Mouse (Mus musculus) liver, adult 2 months (tissue): Measurements from ENCODE around the gene Hist1h1t. TPM values are rescaled to one million over a fixed set of nuclear protein-coding genes. Genes with fewer than 3 reads are reported as not detected.
A peak's percentile ranks its signal among the peaks of the same experiment; 100 is the strongest.
"Not testable (repeated sequence)": the region's sequence is repeated elsewhere in the genome, so short reads cannot be mapped to it uniquely, and the experiment has no call there.

Source experiments
- DNase-seq: peaks from one replicate; pipeline ENCODE4 v3.0.0-alpha.2; 2011; ENCODE audit warnings: low read depth, low spot score; ENCODE audit errors: extremely low read depth
- H3K27ac ChIP-seq: fragments of 200-500 bp; replicated peaks from 2 replicates; pipeline ENCODE4 v1.5.1; 2012; ENCODE audit warnings: low read depth, mild to moderate bottlenecking, control low read depth, inconsistent platforms, low read length; ENCODE audit not compliant: insufficient read depth
- H3K27me3 ChIP-seq: fragments of 200-500 bp; 2 replicates; pipeline ENCODE4 v1.6.1; 2012; ENCODE audit warnings: mild to moderate bottlenecking, moderate library complexity, low read length, inconsistent platforms; ENCODE audit not compliant: control insufficient read depth, insufficient read depth
- H3K36me3 ChIP-seq: fragments of 200-500 bp; 2 replicates; pipeline ENCODE4 v1.6.1; 2012; ENCODE audit warnings: low read length, inconsistent platforms; ENCODE audit not compliant: control insufficient read depth, insufficient read depth
- H3K4me1 ChIP-seq: fragments of 200-500 bp; 2 replicates; pipeline ENCODE4 v1.6.1; 2011; ENCODE audit warnings: low read length; ENCODE audit not compliant: control insufficient read depth, insufficient read depth
- H3K4me3 ChIP-seq: fragments of 200-500 bp; 2 replicates; pipeline ENCODE4 v1.5.1; 2011; ENCODE audit warnings: low read depth, mild to moderate bottlenecking, control low read depth, low read length, moderate library complexity; ENCODE audit not compliant: insufficient read depth
- H3K79me2 ChIP-seq: fragments of 200-500 bp; 2 replicates; pipeline ENCODE4 v1.6.1; 2012; ENCODE audit warnings: inconsistent platforms, mild to moderate bottlenecking, low read length, moderate library complexity; ENCODE audit not compliant: control insufficient read depth, insufficient read depth
- H3K9ac ChIP-seq: fragments of 200-500 bp; 2 replicates; pipeline ENCODE4 v1.6.1; 2012; ENCODE audit warnings: low read depth, mild to moderate bottlenecking, control low read depth, inconsistent platforms, low read length
- CTCF ChIP-seq: fragments of 200-500 bp; IDR thresholded peaks from 2 replicates; pipeline ENCODE4 v1.5.1; 2011; ENCODE audit warnings: low read depth, low read length, control low read depth
- POLR2A ChIP-seq: fragments of 200-500 bp; IDR thresholded peaks from 2 replicates; pipeline ENCODE4 v1.6.1; 2011; ENCODE audit warnings: low read length, control low read depth; ENCODE audit not compliant: insufficient read depth; ENCODE audit errors: extremely low read depth
- WGBS: fragments of 180-500 bp; shearing (Covaris S2); methylation state at CpG from one replicate; pipeline ENCODE4 v1.1.7; 2018; 5-methylcytosine and 5-hydroxymethylcytosine counted together
- polyA plus RNA-seq: library from polyadenylated mRNA; depleted of rRNA; stranded (reverse); fragments of >200 nt; gene quantifications from 2 replicates; pipeline ENCODE4 v1.2.3, GENCODE M21; 2012
- total RNA-seq: library from RNA; depleted of rRNA; stranded (reverse); fragments of >200 nt; gene quantifications from 2 replicates; pipeline ENCODE4 v1.2.3, GENCODE M21; 2014

The Hist1h1t gene
- total and polyA plus RNA-seq, 2 experiments, result not detected

- WGBS, result 74% methylated on average over 4 of the region's 4 CpGs
Observed at GRCm38 (mm10) chr13:23702220-23702619, 6.6 kb downstream of the Hist1h1t start.

GRCm38 (mm10) chr13:23702801-23703200 is 7.2 kb downstream of the Hist1h1t start:
- 72% methylated on average over 2 of the region's 2 CpGs for WGBS
- not testable (repeated sequence) for H3K79me2 ChIP-seq, H3K27me3 ChIP-seq, H3K4me3 ChIP-seq, H3K4me1 ChIP-seq, H3K9ac ChIP-seq, DNase-seq, H3K27ac ChIP-seq
- peaks cover 16% of the 10 kb centered on the region; the same call in 1 of the 2 replicates for H3K36me3 ChIP-seq

More at GRCm38 (mm10) chr13:23702220-23702619, 6.6 kb downstream of the Hist1h1t start:
- no peak for DNase-seq
- Histone ChIP-seq H3K79me2 (no peaks in the 10 kb centered on the region), H3K27me3 (no peaks in the 10 kb centered on the region), H3K4me1 (no peaks in the 10 kb centered on the region; the same call in 1 of the 2 replicates), H3K36me3 (peaks cover 16% of the 10 kb centered on the region; the same call in 1 of the 2 replicates), H3K27ac (no peak overlapping the region), H3K4me3 (no peak overlapping the region), H3K9ac (no peak overlapping the region)
- TF ChIP-seq CTCF, result no peak
- no peak for TF ChIP-seq POLR2A

GRCm38 (mm10) chr13:23705751-23706356 is 10.2 kb downstream of the Hist1h1t start:
- peaks cover 12% of the 10 kb centered on the region for H3K4me1 ChIP-seq
- TF ChIP-seq CTCF (no peak), POLR2A (no peak)
- WGBS, result 96% methylated on average over 7 of the region's 7 CpGs
- H3K79me2 ChIP-seq, result no peaks in the 10 kb centered on the region
- no peak overlapping the region for H3K27ac ChIP-seq
- H3K9ac ChIP-seq, result no peak overlapping the region
- no peak overlapping the region for H3K4me3 ChIP-seq
- DNase-seq, result no peak
- H3K27me3 ChIP-seq, result no peaks in the 10 kb centered on the region
- peaks cover 16% of the 10 kb centered on the region; the same call in 1 of the 2 replicates for H3K36me3 ChIP-seq

- no peak overlapping the region for H3K9ac ChIP-seq
- peaks cover 17% of the 10 kb centered on the region for H3K4me1 ChIP-seq
- H3K27ac ChIP-seq, result no peak overlapping the region
- H3K4me3 ChIP-seq, result no peak overlapping the region
- peaks cover 16% of the 10 kb centered on the region; the same call in 1 of the 2 replicates for H3K36me3 ChIP-seq
- no peaks in the 10 kb centered on the region for H3K79me2 ChIP-seq
- TF ChIP-seq CTCF (no peak), POLR2A (no peak)
- H3K27me3 ChIP-seq, result no peaks in the 10 kb centered on the region
- DNase-seq, result no peak
- 95% methylated on average over 12 of the region's 12 CpGs for WGBS
Observed at GRCm38 (mm10) chr13:23706771-23707170, 11.2 kb downstream of the Hist1h1t start.

GRCm38 (mm10) chr13:23708041-23708440 is 12.4 kb downstream of the Hist1h1t start:
- 86% methylated on average over 4 of the region's 4 CpGs for WGBS
- Histone ChIP-seq H3K4me3 (no peak overlapping the region), H3K4me1 (peaks cover 17% of the 10 kb centered on the region), H3K36me3 (peaks cover 16% of the 10 kb centered on the region; the same call in 1 of the 2 replicates), H3K27me3 (no peaks in the 10 kb centered on the region), H3K79me2 (no peaks in the 10 kb centered on the region), H3K27ac (no peak overlapping the region), H3K9ac (peak overlapping the region; percentile 12; the same call in 1 of the 2 replicates)
- TF ChIP-seq CTCF (no peak), POLR2A (no peak)
- no peak for DNase-seq

- H3K27me3 ChIP-seq, result no peaks in the 10 kb centered on the region
- TF ChIP-seq CTCF, result no peak
- no peak for TF ChIP-seq POLR2A
- peaks cover 14% of the 10 kb centered on the region; the same call in 1 of the 2 replicates for H3K36me3 ChIP-seq
- peak overlapping the region; percentile 10; the same call in 1 of the 2 replicates for H3K27ac ChIP-seq
- peak; percentile 47 for DNase-seq
- no peaks in the 10 kb centered on the region for H3K79me2 ChIP-seq
- H3K4me1 ChIP-seq, result peaks cover 17% of the 10 kb centered on the region
- WGBS, result 32% methylated on average over 4 of the region's 4 CpGs
- H3K4me3 ChIP-seq, result no peak overlapping the region
- no peak overlapping the region for H3K9ac ChIP-seq
Observed at GRCm38 (mm10) chr13:23708654-23709053, 13.0 kb downstream of the Hist1h1t start.
